Mouse (Mus musculus) liver, embryonic 12.5 days (tissue): ENCODE data around the gene Ptprj. TPM values are rescaled to one million over a fixed set of nuclear protein-coding genes. Genes with fewer than 3 reads are reported as not detected.

Experiments
- ATAC-seq: fragments of 200-750 bp; cut with Nextera tagmentation; 2 replicates; pipeline ENCODE4 v1.8.0; 2017; ENCODE audit warnings: moderate number of reproducible peaks, mild to moderate bottlenecking, moderate library complexity
- H3K27ac ChIP-seq: fragments of 300-500 bp; sonication (generic); 2 replicates; pipeline ENCODE4 v1.5.1; 2016; ENCODE audit warnings: mild to moderate bottlenecking
- H3K27me3 ChIP-seq: fragments of 300-500 bp; sonication (generic); replicated peaks from 2 replicates; pipeline ENCODE4 v1.6.1; 2016; ENCODE audit warnings: mild to moderate bottlenecking, moderate library complexity
- H3K36me3 ChIP-seq: fragments of 300-500 bp; sonication (generic); 2 replicates; pipeline ENCODE4 v1.6.1; 2016; ENCODE audit warnings: mild to moderate bottlenecking, moderate library complexity
- H3K4me1 ChIP-seq: fragments of 300-500 bp; sonication (generic); 2 replicates; pipeline ENCODE4 v1.6.1; 2016
- H3K4me2 ChIP-seq: fragments of 300-500 bp; sonication (generic); 2 replicates; pipeline ENCODE4 v1.6.1; 2016; ENCODE audit warnings: mild to moderate bottlenecking, moderate library complexity
- H3K4me3 ChIP-seq: fragments of 300-500 bp; sonication (generic); 2 replicates; pipeline ENCODE4 v1.5.1; 2016; ENCODE audit warnings: mild to moderate bottlenecking, moderate library complexity
- H3K9ac ChIP-seq: fragments of 300-500 bp; sonication (generic); 2 replicates; pipeline ENCODE4 v1.6.1; 2016; ENCODE audit warnings: mild to moderate bottlenecking, moderate library complexity
- H3K9me3 ChIP-seq: fragments of 300-500 bp; sonication (generic); replicated peaks from 2 replicates; pipeline ENCODE4 v1.6.1; 2016; ENCODE audit warnings: mild to moderate bottlenecking, moderate library complexity
- WGBS: fragments of 180-500 bp; shearing (Covaris S2); methylation state at CpG from one replicate; pipeline ENCODE4 v1.1.7; 2016; ENCODE audit not compliant: insufficient replicate concordance; 5-methylcytosine and 5-hydroxymethylcytosine counted together
- polyA plus RNA-seq: library from polyadenylated mRNA; unstranded; fragments of >200 nt; fragmentation: Nextera tagmentation; extraction: Ambion mirVana; gene quantifications from 2 replicates; pipeline ENCODE4 v1.2.1, GENCODE M21; 2016

Ptprj gene
- polyA plus RNA-seq, 1 experiment from 2014 or later = 3.0 TPM

DNA sequence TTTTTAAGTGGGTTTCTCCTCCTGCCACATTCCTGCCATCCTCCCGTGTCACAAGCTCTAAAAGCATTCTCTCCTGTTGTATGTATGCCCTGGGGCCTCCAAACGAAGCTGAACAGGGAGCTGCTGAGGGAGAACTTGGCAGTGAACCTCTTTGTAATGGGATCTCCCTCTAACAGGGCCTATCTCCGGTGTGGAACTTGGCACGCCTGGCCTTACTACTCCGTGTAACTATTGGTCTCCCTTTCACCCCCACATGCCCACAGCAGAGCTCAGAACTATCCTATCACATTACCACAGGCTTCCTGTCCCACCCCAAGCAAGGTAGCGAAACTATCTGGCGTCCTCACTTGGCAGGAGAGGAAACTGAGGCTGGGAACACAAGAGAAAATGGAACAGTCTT, 14.4 kb downstream of the Ptprj start:
- peak overlapping the region; percentile 57 for H3K4me2 ChIP-seq
- WGBS = 10% methylated on average over 7 of the region's 7 CpGs
- peaks cover 86% of the 10 kb centered on the region for H3K4me1 ChIP-seq
- ATAC-seq = peak; percentile 87
- H3K27me3 ChIP-seq = no peaks in the 10 kb centered on the region
- H3K9me3 ChIP-seq = no peaks in the 10 kb centered on the region
- H3K9ac ChIP-seq = peak overlapping the region; percentile 69
- peak overlapping the region; percentile 87 for H3K27ac ChIP-seq
- H3K4me3 ChIP-seq = 0 out of 2 replicates have a peak overlapping the region, but pooled peaks have one; percentile 3
- no peaks in the 10 kb centered on the region for H3K36me3 ChIP-seq

DNA sequence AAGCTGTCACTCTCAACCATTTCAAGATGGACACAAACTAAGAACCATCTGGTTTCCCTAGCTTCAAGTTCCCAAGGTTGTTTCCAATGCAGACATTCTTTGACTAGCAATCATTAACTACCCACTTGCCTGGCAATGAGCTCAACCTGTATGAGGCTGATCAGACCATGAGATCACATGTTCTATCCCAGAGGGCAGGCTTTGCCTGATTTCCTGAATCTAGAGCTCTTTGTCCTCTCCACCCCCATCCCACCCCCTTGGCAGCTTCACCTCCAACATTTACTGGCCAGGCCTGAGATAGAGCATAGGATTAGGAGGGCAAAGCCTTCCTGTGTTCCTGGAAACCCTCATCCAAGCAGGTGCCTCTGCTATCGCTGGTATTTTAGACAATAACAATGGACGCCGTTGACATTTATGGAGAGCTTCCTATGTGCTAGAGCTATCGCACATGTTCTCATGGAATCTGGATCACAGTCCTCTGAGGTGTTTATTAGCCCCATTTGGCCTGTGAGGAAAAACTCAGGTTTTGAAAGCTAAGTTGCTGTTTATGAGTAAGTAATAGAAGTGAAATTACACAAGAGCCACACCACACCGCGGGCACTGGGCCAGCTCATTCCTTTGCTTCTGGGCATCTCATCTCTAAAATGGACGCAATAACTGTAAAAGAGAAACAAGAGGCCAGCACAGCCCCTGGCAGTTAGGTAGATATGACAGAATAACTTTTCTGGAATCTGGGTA, 15.1 kb downstream of the Ptprj start:
- H3K27me3 ChIP-seq = no peaks in the 10 kb centered on the region
- H3K9ac ChIP-seq = peak overlapping the region; percentile 69; the same call in 1 of the 2 replicates
- WGBS = 75% methylated on average over 7 of the region's 7 CpGs
- H3K4me2 ChIP-seq = peak overlapping the region; percentile 57
- H3K27ac ChIP-seq = peak overlapping the region; percentile 87
- H3K9me3 ChIP-seq = no peaks in the 10 kb centered on the region
- H3K4me3 ChIP-seq = no peak overlapping the region
- no peaks in the 10 kb centered on the region for H3K36me3 ChIP-seq
- no peak for ATAC-seq
- H3K4me1 ChIP-seq = peaks cover 86% of the 10 kb centered on the region

DNA sequence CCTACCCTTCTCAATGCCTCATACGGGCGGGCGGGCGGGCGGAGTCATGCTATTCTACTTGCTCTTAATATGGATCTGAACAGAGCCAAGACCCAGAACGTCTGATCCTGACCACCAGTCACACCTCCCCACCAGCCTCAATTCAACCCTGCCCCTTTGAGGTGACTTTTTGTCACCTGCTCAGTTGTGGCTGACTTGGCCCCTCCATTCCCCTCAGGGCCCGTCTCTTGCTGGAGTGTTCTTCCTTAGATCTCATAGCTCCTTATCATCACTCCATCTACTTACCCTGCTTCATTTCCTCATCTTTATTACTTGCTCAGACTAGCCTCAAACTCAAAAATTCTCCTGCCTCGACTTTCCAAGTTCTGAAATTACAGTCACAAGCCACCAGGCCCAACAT, 15.9 kb downstream of the Ptprj start:
- Histone ChIP-seq H3K27me3 (no peaks in the 10 kb centered on the region), H3K4me1 (peaks cover 88% of the 10 kb centered on the region), H3K9ac (no peak overlapping the region), H3K36me3 (no peaks in the 10 kb centered on the region), H3K4me3 (no peak overlapping the region), H3K27ac (peak overlapping the region; percentile 87), H3K4me2 (no peak overlapping the region; the same call in 1 of the 2 replicates), H3K9me3 (no peaks in the 10 kb centered on the region)
- 60% methylated on average over 8 of the region's 8 CpGs for WGBS
- ATAC-seq = no peak

DNA sequence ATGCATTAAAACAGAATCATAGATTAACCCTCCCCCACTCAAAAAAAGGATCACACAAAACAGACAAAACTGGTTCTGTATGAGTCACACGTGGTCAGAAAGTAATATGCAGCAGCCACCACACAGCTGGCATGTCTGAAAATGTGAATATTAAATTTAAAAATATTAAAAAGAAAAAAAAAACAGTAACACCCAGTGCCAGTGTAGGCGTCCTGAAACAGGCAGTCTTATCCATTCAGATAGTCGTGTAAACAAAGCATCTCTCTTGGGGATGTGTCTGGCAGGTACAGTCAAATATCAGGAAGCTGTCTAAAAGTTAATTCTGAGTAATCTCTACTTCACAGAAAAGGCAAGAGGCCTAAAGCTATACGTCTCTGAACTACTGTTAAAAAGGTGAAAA, 17.3 kb downstream of the Ptprj start:
- no peak overlapping the region for H3K4me2 ChIP-seq
- no peak overlapping the region for H3K4me3 ChIP-seq
- no peaks in the 10 kb centered on the region for H3K27me3 ChIP-seq
- peak overlapping the region; percentile 87; the same call in 1 of the 2 replicates for H3K27ac ChIP-seq
- 33% methylated on average over 4 of the region's 4 CpGs for WGBS
- no peaks in the 10 kb centered on the region for H3K9me3 ChIP-seq
- no peak for ATAC-seq
- H3K4me1 ChIP-seq = peaks cover 99% of the 10 kb centered on the region
- H3K36me3 ChIP-seq = no peaks in the 10 kb centered on the region
- H3K9ac ChIP-seq = no peak overlapping the region

DNA sequence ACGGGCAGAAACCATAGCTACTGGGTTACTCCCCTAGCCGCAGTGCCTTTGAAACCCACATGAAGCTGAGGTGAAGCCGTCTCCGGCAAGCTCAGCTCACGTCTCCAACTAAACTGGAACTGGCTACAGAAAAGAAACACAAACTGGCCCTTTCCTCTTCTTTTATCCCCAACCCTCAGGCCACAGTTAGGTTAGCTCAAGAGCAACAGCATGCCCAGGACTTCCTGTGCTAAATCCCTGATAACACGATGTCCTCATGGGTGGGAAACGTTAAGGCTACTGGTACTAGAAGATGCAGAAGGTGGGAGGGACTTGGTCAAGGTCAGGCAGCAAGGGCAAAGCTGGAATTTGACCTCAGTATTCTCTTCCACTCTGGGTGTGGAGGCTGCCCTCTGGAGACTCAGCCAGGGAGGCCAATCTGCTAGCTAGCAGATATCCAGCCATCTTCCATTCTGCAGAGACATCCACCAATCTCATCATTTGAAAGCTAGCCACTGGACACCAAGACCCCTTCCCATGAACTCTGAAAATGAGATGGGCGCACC, 18.2 kb downstream of the Ptprj start:
- WGBS = 23% methylated on average over 8 of the region's 8 CpGs
- Histone ChIP-seq H3K4me1 (peaks cover 100% of the 10 kb centered on the region), H3K27me3 (no peaks in the 10 kb centered on the region), H3K36me3 (no peaks in the 10 kb centered on the region), H3K9me3 (no peaks in the 10 kb centered on the region), H3K4me2 (peak overlapping the region; percentile 42), H3K4me3 (no peak overlapping the region), H3K27ac (peak overlapping the region; percentile 99), H3K9ac (peak overlapping the region; percentile 47; the same call in 1 of the 2 replicates)
- ATAC-seq = no peak

DNA sequence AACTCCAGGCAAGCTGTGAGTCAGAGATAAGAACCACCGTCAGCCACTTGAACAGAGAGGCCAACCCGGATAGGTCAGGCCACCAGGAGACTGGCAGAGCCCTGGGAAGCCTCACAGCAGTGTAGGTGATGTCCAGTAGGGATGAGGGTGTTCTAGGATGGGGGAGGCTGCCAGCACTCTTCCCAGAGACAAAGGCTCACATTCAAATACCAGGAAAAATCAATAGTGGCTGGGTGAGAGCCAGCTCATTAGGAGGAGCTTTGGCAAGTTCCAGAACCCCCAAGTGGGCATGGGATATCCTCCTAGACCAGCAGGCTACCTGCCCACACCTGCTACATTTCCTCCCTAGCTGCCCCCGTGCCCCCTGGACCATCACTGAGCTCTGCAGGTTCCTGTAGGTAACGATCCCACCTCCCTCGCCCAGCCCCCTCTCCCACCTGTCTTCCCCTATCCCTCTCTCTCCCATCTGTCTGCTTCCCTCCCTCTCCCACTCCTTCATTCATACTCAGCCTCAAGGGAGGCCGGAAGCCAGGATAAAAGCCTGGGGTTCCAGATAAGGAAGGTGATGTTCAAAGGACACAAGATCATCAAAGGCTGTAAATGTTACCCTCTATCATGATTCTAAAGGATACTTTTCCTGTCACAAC, 20.1 kb downstream of the Ptprj start:
- no peaks in the 10 kb centered on the region for H3K27me3 ChIP-seq
- H3K27ac ChIP-seq = peak overlapping the region; percentile 99
- H3K4me1 ChIP-seq = peaks cover 99% of the 10 kb centered on the region
- H3K4me3 ChIP-seq = peak overlapping the region; percentile 6; the same call in 1 of the 2 replicates
- no peaks in the 10 kb centered on the region for H3K36me3 ChIP-seq
- ATAC-seq = peak; percentile 95
- peak overlapping the region; percentile 66 for H3K9ac ChIP-seq
- peak overlapping the region; percentile 60 for H3K4me2 ChIP-seq
- no peaks in the 10 kb centered on the region for H3K9me3 ChIP-seq
- WGBS = 23% methylated on average over 6 of the region's 6 CpGs

DNA sequence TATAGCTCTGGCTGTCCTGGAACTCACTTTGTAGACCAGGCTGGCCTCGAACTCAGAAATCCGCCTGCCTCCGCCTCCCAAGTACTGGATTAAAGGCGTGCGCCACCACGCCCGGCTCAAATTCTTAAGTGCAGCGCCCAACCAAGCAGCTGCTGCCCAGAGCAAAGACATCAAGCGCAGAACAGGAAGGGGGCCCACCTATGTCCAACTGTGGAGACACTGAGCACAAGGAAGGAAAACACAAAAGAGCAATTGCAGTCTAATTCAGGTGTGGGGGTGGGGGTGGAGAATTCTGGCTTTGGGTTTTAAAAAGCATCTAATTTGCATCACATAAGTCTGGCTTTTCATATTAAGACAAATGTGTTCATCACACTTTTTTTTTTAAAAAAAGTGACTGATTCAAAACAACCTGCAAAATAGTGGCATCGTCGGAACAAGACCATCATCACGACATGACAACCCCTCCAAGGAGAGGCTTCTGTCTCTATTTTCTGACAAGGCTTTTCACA, 20.7 kb downstream of the Ptprj start:
- Histone ChIP-seq H3K4me2 (peak overlapping the region; percentile 60), H3K36me3 (no peaks in the 10 kb centered on the region), H3K27me3 (no peaks in the 10 kb centered on the region), H3K9ac (peak overlapping the region; percentile 61), H3K9me3 (no peaks in the 10 kb centered on the region), H3K4me3 (0 out of 2 replicates have a peak overlapping the region, but pooled peaks have one; percentile 20), H3K4me1 (peaks cover 99% of the 10 kb centered on the region), H3K27ac (peak overlapping the region; percentile 99)
- peak; percentile 72 for ATAC-seq
- 17% methylated on average over 12 of the region's 12 CpGs for WGBS

DNA sequence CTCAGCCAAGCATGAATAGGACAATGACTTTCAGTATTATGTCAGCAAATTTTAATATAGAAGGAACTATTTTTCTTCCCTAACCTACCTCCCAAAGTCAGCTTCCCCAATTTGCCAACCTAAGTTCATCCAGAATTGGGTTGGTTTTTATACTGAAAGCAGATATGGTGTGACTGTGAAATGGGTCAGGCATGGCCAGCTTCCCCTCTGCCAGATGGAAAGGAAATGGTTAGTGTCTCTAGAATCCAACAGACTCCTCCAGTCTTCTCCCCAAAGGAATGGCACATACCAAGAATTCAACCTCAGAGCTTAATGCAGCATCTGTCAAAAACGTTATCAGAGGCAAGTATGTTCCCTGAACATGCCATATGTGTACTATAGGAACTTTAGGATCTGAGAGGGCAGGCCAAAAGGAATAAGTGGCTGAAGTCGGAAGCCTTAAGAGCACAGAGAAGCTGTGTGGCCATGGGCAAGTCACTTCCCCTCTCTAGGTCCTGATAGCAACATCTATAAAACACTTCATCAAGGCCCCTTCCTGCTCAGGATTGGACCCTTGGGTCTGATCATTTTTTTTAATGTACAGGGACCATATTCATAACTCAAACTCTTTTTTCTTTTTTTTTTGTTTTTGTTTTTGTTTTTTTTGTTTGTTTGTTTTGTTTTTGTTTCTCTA, 21.3 kb downstream of the Ptprj start:
- Histone ChIP-seq H3K4me1 (peaks cover 99% of the 10 kb centered on the region), H3K9me3 (no peaks in the 10 kb centered on the region), H3K27ac (peak overlapping the region; percentile 99), H3K4me3 (no peak overlapping the region), H3K4me2 (peak overlapping the region; percentile 60), H3K9ac (peak overlapping the region; percentile 61), H3K36me3 (no peaks in the 10 kb centered on the region), H3K27me3 (no peaks in the 10 kb centered on the region)
- WGBS = 28% methylated on average over 2 of the region's 2 CpGs
- no peak for ATAC-seq

DNA sequence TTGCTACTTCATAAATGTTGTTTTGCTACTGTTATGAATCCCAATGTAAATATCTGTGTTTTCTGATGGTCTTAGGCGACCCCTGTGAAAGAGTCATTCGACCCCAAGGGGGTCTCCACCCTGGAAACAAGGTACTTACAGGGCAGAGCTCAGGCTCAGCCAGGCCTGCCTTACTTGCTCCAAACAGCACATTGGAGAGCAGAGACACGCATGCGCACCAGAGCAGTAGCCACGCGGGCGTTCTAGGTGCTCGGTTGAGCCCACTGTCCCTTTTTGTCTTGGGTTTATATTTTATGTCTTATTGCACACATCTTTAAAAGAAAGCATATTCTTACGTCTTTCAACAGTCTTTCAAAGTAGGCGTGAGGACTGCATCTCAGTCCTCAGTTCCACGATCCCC, 22.1 kb downstream of the Ptprj start:
- ATAC-seq = no peak
- Histone ChIP-seq H3K9me3 (no peaks in the 10 kb centered on the region), H3K4me3 (no peak overlapping the region), H3K4me2 (peak overlapping the region; percentile 60), H3K9ac (peak overlapping the region; percentile 61), H3K27me3 (no peaks in the 10 kb centered on the region), H3K4me1 (peaks cover 99% of the 10 kb centered on the region), H3K36me3 (no peaks in the 10 kb centered on the region), H3K27ac (peak overlapping the region; percentile 99)
- WGBS = 80% methylated on average over 11 of the region's 11 CpGs

DNA sequence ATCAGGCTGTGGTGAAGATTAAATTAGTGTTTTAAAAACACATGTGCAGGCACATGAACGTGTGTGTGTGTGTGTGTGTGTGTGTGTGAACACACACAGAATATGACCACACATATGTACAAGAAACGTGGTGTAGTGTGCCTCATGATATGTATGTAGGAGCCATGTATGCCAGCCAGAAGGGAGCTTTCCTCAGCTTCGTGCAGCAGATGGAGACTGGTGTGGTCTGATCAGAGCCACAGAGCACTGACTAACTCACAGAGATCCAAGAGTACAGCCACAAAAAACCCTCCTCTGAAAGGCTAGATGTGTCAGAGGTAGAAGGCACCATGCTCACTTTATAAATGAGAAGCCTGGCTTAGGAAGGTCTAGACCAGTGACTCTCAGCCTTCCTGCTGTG, 22.5 kb downstream of the Ptprj start:
- Histone ChIP-seq H3K4me3 (no peak overlapping the region), H3K9me3 (no peaks in the 10 kb centered on the region), H3K4me1 (peaks cover 98% of the 10 kb centered on the region), H3K9ac (peak overlapping the region; percentile 61; the same call in 1 of the 2 replicates), H3K4me2 (peak overlapping the region; percentile 60; the same call in 1 of the 2 replicates), H3K27ac (peak overlapping the region; percentile 99), H3K36me3 (no peaks in the 10 kb centered on the region), H3K27me3 (no peaks in the 10 kb centered on the region)
- ATAC-seq = no peak
- 61% methylated on average over 3 of the region's 3 CpGs for WGBS

DNA sequence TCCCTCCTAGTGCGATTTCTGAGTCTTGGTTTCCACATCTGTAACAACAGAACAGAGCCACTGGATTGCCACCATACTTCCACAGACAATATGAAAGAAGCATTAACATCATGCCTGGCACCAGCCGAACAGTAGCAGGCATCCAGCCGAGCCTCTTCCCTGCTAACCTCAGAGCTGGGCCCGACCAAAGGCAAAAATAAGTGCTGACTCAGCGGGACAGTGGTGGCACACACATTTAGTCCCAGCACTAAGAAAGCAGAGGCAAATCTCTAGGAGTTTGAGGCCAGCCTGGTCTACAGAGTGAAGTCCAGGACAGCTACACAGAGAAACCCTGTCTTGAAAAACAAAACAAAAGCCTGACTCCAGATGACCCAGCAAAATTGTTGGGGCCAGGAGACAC, 24.7 kb downstream of the Ptprj start:
- Histone ChIP-seq H3K9ac (peak overlapping the region; percentile 42; the same call in 1 of the 2 replicates), H3K4me3 (no peak overlapping the region), H3K27me3 (no peaks in the 10 kb centered on the region), H3K27ac (peak overlapping the region; percentile 68), H3K36me3 (no peaks in the 10 kb centered on the region), H3K9me3 (no peaks in the 10 kb centered on the region), H3K4me2 (peak overlapping the region; percentile 23; the same call in 1 of the 2 replicates), H3K4me1 (peaks cover 88% of the 10 kb centered on the region)
- 50% methylated on average over 5 of the region's 5 CpGs for WGBS
- no peak for ATAC-seq
